Mouse (Mus musculus): ENCODE results near the gene Klhl2. TPM values are rescaled to one million over a fixed set of nuclear protein-coding genes. Genes with fewer than 3 reads are reported as not detected.

Gene Klhl2
- total RNA-seq (2018; cell fraction: chromatin; rRNA removed): 10 to 100 TPM in 25 of 26 experiments, 1 to 10 TPM in 1; 8.4 to 41.7 (median 20.7) TPM
- total RNA-seq (2018; cell fraction: cytosol; rRNA removed): 10 to 100 TPM in 8 of 26 experiments, 1 to 10 TPM in 18; 5.4 to 13.4 (median 9.1) TPM
- total RNA-seq (2018; cell fraction: nucleus; rRNA removed): 10 to 100 TPM in 21 of 26 experiments, 1 to 10 TPM in 5; 7.7 to 27.2 (median 13.6) TPM
- 7.7 to 17.3 TPM (median 9.3 TPM) in 3 replicates for polyA plus RNA-seq (2018)

DNA sequence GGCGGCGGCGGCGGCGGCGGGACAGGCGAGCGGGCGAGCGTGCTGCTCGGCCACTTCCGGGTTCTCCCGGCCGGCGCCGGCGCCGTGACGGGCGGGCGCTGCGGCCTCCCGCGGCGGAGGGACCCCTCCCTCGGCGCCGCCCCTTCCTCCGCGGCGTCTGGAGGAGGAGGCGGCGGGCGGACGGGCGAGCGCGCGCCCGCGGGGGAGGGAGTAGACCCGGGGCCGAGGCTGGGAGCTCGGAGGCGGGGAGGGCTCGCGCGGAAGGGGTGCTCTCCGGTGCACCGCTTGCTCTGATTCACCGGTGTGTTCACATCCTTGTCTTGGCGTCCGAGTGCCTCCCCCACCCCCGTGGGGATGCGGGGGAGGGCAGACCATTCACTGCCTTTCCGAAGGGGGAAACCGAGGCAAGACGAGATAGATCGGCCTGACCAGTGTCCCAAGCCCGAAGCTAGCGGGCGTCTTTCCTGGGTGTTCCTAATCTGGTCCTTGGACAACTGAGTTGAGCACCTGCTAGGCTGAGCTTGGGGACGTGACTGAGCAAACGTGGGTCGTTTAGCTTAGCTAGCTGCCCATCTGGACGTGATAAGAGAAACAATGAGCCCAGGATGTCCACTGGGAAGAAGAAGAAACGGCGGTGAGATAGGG, at the start of gene Klhl2:
TSS of gene Klhl2 (minus strand) at position 121 of the 645 bp plus-strand sequence.
- peak within 1 kb of the TSS; percentile 29; the same call in 1 of the 2 replicates for H3K27ac ChIP-seq
- H3K4me3 ChIP-seq (ENCODE audit: inconsistent target): peak within 1 kb of the TSS; percentile 70
- no peaks in the 10 kb centered on the region for H3K36me3 ChIP-seq (ENCODE audit: inconsistent target)
- WGBS (ENCODE audit: missing documents): 1% methylated on average over 42 of the region's 68 CpGs
- peaks cover 39% of the 10 kb centered on the region for H3K79me2 ChIP-seq (ENCODE audit: inconsistent target)

DNA sequence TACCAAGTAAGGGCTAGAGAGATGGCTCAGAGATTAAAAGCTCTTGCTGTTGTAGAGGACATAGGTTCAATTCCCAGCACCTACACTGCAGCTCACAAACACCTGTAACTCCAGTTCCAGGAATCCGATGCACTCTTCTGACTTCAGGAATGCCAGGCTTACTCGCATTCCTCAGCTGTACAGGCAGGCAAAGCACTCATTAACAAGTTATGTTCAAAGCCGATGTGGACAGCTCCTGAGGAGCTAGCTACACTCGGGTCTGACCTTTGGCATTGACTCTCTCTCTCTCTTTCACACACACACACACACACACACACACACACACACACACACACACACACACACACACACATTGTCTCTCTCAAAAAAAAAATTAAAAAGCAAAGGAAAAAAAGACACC, 48.9 kb upstream of the Klhl2 start:
- H3K4me3 ChIP-seq (ENCODE audit: inconsistent target): no peak overlapping the region
- 82% methylated on average over 4 of the region's 4 CpGs for WGBS (ENCODE audit: missing documents)
- H3K79me2 ChIP-seq (ENCODE audit: inconsistent target): no peaks in the 10 kb centered on the region
- H3K27ac ChIP-seq: no peak overlapping the region
- H3K36me3 ChIP-seq (ENCODE audit: inconsistent target): no peaks in the 10 kb centered on the region

DNA sequence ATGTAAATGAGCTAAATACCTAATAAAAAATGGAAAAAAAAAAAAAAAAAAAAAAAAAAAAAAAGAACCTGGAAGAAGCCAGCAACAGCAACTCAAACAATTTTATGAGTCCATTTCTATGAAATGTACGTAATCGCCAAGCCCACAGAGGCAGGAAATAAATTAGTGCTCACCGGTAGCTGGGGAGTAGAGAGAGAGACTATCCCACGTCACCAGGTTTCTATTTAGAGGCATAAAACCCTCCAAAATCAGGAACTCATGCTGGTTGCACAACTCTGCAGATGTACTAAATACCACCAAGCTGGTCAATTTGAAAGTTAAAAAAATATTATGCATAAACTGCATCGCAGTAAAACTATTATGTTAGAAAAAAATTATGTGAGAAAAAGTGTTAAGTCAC, 46.9 kb upstream of the Klhl2 start:
- H3K27ac ChIP-seq: no peak overlapping the region
- no peaks in the 10 kb centered on the region for H3K79me2 ChIP-seq (ENCODE audit: inconsistent target)
- no peak overlapping the region for H3K4me3 ChIP-seq (ENCODE audit: inconsistent target)
- H3K36me3 ChIP-seq (ENCODE audit: inconsistent target): no peaks in the 10 kb centered on the region
- 5% methylated on average over 5 of the region's 5 CpGs for WGBS (ENCODE audit: missing documents)

DNA sequence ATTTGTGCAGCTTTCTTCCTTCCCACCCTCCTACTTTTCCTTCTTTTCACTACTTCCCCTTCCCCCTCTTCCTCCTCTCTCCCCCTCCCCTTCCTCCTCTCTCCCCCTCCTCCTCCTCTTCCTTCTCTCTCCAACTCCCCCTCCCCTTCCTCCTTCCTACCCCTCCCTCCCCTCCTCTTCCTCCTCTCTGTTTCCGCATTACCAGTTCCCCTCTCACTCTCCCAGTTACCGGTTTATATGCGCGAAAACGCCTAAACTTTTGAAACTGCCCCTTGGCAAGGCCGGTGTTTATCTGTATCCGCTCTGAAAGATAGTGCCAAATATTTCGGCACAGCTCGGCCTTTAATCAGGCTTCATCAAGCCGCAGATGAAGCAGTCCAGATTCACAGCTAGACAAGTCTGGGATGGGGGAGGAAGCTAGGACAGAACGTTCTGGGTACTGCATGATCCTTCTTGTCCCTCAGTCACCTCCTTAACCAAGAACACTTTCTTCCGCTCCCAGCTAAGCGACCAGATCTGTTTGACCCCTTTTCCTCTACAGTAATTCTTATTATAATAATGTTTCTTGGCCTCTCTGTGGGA, 30.9 kb upstream of the Klhl2 start:
- H3K79me2 ChIP-seq (ENCODE audit: inconsistent target): no peaks in the 10 kb centered on the region
- 29% methylated on average over 12 of the region's 13 CpGs for WGBS (ENCODE audit: missing documents)
- H3K27ac ChIP-seq: no peak overlapping the region
- no peak overlapping the region for H3K4me3 ChIP-seq (ENCODE audit: inconsistent target)
- H3K36me3 ChIP-seq (ENCODE audit: inconsistent target): no peaks in the 10 kb centered on the region

DNA sequence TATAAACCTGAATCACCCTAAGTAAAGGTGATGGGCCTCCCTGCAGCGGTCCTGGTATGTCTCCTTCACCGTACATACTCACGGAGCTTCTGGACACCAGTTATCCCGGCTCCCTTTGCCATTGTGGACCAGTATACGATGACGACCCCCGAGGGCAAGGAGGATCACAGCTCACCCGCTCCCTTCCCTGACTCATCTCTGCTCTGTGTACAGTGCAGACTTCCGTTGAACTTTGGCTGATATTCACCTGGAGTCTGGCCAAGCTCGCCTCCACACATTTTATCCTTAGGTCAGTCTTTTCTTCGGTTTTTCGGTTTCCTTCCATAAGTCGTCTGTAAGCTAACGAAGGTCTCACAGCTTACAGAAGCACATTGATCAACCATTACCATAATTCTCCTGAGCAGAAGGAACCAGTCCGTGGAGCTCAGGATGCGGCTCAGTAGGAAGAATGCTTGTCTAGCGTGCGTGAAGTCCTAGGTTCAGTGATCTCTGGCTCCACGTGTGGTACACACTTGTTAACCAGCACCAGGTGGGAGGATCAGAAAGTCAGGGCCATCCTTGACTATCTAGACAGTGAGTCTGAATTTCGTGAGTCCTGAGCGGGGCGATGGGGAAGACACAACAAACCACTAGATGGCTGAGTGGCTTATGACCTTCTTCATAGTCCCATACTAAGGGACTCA, 28.0 kb upstream of the Klhl2 start:
- Histone ChIP-seq H3K27ac (no peak overlapping the region), H3K4me3 (ENCODE audit: inconsistent target) (no peak overlapping the region), H3K36me3 (ENCODE audit: inconsistent target) (no peaks in the 10 kb centered on the region), H3K79me2 (ENCODE audit: inconsistent target) (no peaks in the 10 kb centered on the region)
- WGBS (ENCODE audit: missing documents): 93% methylated on average over 22 of the region's 22 CpGs

DNA sequence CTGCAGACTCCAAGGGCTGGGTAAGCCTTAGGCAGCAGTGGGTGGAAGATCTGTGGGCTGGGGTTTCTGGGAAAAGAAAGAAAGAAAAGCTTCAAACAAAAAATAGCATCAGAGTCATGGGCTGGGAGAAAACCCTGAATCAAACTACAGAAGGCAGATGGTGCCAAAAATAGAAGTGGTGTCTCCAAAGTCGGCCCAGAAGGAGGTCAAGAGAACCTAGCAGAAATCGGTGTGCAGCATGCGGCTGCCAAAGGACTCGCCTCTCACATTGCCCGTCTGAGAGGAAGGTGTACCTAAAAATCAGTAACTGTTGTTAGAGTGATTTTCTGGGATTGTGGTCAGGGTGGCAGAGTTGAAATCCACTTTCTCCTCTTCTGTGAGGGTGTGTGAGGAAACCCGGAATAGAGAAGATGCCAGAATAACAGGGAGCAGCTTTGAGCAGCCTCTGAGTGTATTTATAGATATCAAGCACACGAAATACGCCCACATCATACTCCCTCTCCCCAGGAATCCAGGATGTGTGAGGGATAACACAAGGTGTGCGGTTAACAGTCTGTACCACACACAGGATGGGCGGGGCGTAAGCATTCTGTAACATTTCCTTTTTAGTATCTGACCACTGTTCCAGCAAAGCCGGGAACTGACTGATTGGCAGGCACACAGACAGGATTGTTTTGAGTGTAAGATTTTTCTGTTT, 21.8 kb upstream of the Klhl2 start:
- no peak overlapping the region for H3K27ac ChIP-seq
- H3K4me3 ChIP-seq (ENCODE audit: inconsistent target): no peak overlapping the region
- WGBS (ENCODE audit: missing documents): 22% methylated on average over 12 of the region's 12 CpGs
- no peaks in the 10 kb centered on the region for H3K36me3 ChIP-seq (ENCODE audit: inconsistent target)
- no peaks in the 10 kb centered on the region for H3K79me2 ChIP-seq (ENCODE audit: inconsistent target)

DNA sequence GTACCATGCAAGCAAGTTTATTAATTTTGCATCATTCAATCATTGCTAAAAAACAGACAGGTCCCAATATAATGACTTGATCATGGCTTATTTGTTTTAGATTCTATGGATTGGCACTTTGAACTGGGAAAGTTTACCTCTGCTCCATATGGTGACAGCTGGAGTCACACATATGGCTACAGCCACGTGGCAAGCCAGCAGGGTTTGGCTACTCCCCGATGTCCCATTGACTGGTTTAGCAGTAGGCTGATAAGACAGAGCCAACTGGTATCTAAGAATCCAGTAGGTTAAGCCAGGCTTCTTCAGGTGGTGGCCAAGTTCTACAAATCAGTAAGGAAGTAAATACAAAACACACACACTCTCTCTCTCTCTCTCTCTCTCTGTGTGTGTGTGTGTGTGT, 20.4 kb upstream of the Klhl2 start:
- WGBS (ENCODE audit: missing documents): 71% methylated on average over 2 of the region's 2 CpGs
- no peak overlapping the region for H3K27ac ChIP-seq
- no peaks in the 10 kb centered on the region for H3K79me2 ChIP-seq (ENCODE audit: inconsistent target)
- no peaks in the 10 kb centered on the region for H3K36me3 ChIP-seq (ENCODE audit: inconsistent target)
- no peak overlapping the region for H3K4me3 ChIP-seq (ENCODE audit: inconsistent target)

DNA sequence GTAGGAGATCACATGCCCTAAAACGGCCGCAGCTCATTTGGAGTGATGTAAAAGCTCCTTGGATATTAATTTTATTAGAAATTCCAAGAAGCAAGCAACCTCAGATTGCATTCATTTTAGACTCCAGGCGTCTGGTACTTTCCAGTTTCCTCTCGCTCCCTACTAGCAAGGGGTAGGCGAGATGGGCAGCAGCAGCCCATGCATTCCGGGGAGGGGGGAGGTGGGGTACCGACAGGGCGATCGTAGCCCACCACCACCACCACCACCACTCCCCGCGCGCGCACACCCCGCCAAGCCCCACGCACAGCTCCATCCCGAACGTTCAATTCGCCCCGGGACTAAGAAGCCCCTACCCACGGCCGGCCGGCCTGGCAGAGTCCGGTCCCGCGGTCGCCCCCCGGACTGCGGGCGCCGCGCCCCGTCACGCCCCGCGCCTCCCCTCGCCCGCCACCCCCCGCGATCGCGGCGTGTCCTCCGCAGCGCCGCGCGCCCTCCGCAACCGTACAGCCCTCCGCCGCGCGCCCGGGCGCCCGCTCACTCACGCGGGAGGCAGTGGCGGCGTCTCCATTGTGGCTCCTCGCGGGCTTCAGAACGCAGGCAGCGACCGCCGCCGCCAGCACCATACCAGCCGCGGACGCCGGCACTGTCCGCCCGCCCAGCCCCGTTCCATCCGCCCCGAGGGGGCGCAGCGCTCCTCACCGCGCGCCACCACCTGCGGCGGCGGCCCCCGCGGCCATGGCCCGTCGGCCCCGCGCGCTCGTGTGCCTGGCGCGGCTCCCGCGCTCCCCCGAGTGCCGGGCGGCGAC, 523 bp downstream of the Klhl2 start:
- 1% methylated on average over 82 of the region's 100 CpGs for WGBS (ENCODE audit: missing documents)
- peaks cover 47% of the 10 kb centered on the region for H3K79me2 ChIP-seq (ENCODE audit: inconsistent target)
- H3K27ac ChIP-seq: no peak overlapping the region
- H3K36me3 ChIP-seq (ENCODE audit: inconsistent target): no peaks in the 10 kb centered on the region
- H3K4me3 ChIP-seq (ENCODE audit: inconsistent target): peak overlapping the region; percentile 32

DNA sequence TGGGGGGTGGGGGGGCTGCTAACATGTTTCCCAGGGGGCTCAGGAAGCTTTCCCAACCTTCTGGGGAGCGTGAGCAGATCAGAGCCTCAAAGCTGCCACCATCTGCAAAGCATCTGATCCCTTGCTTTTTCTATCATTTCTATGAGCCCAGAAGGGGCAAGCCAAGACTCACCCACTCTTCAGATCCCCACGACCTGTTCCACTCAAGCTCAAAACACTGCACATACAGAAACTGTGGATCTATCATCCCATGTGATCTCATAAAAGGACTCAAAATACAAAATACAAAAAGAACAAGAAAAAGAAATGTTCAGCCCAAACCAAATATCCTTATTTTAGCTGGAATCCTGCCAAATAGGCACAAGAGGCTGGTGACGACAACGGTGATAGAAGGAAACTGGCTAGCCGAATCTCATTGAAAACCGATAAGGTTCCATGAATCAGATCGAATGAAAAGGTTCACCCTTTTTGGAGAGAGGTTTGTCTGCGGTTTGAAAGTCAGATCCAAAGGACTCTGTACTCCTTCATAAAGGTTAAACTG, 1.5 kb downstream of the Klhl2 start:
- Histone ChIP-seq H3K36me3 (ENCODE audit: inconsistent target) (no peaks in the 10 kb centered on the region), H3K27ac (no peak overlapping the region), H3K79me2 (ENCODE audit: inconsistent target) (peaks cover 56% of the 10 kb centered on the region), H3K4me3 (ENCODE audit: inconsistent target) (peak overlapping the region; percentile 32; the same call in 1 of the 2 replicates)
- 32% methylated on average over 8 of the region's 8 CpGs for WGBS (ENCODE audit: missing documents)

DNA sequence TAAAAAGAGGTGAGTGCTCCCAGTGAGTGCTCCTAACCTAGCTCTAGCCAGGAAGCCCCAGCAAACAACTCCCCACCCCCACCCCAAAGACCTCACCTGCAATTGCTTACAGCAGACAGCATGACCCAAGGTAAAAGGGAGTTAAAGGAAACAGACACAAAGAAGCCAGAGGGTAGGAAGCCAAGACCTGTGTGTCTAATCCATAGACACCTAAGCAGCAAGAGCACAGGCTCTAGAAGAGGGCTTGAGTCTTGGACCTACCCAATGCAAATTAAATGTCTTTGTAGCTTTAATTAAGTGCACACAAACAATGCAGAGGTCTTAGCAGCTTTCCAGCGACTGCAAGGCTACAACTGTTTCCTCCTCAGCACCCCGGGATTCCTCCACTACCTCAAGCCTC, 2.2 kb downstream of the Klhl2 start:
- H3K36me3 ChIP-seq (ENCODE audit: inconsistent target): no peaks in the 10 kb centered on the region
- no peak overlapping the region for H3K27ac ChIP-seq
- peaks cover 63% of the 10 kb centered on the region for H3K79me2 ChIP-seq (ENCODE audit: inconsistent target)
- no peak overlapping the region for H3K4me3 ChIP-seq (ENCODE audit: inconsistent target)
- 47% methylated on average over 2 of the region's 2 CpGs for WGBS (ENCODE audit: missing documents)

DNA sequence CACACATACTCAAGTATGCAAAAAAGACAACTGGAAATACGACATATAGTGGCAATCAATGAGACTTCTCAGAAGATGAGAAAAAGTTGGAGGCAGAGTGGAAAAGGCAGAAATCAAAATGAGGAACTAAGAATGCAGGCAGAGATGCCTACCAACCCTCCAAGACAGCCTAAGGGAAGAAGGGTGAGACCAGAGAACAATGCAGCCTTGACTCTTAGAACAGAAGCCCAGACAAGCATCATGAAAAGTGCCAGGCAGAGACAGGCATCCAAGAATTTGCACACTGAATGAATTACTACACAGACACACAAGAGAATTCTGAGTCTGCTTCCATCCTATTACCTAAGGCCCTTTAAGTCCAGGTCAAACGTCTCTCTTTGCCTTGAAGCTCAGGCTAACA, 2.6 kb downstream of the Klhl2 start:
- H3K79me2 ChIP-seq (ENCODE audit: inconsistent target): peaks cover 67% of the 10 kb centered on the region
- no peak overlapping the region for H3K27ac ChIP-seq
- no peaks in the 10 kb centered on the region for H3K36me3 ChIP-seq (ENCODE audit: inconsistent target)
- 39% methylated on average over 2 of the region's 2 CpGs for WGBS (ENCODE audit: missing documents)
- H3K4me3 ChIP-seq (ENCODE audit: inconsistent target): no peak overlapping the region

DNA sequence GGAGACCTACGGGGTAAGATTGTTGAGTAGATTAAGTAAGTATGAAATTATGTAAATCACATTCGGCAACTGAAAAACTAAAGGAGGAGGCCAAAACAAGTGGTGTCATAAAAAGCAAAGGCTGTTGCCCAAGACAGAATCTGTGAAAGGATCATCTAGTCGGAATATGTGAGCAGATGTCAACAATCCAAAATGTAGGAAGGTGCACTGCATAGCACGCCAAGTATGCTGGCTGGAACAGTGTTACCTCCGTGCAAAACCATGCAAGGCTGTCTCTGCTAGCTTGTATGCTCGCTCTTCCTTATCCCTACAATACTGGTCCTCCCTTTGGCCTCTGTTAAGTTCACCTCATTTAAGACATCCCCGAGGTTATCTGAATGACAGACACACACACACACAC, 4.5 kb downstream of the Klhl2 start:
- WGBS (ENCODE audit: missing documents): 94% methylated on average over 7 of the region's 7 CpGs

DNA sequence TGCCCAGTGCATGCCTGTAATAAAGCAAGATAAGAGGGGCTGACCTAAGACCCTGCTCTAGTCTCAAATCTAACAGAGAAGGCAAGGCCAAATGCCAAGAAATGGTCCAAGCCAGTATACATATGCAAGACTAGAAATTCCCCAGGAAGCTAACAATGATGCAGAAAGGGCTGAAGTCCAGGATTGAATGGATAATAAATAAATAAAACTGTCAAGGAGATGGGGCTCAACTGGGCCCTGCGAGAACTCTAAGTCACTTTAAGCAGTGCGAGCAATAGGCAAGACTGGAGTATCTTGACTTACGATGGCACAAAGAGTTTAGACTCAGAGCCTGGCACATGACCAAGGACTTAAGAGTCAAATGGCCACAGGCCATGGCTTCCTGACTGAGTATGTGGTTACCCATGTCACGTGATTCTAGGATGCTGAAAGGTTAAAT, 5.8 kb downstream of the Klhl2 start:
- Histone ChIP-seq H3K4me3 (ENCODE audit: inconsistent target) (no peak overlapping the region), H3K79me2 (ENCODE audit: inconsistent target) (peaks cover 98% of the 10 kb centered on the region), H3K36me3 (ENCODE audit: inconsistent target) (no peaks in the 10 kb centered on the region), H3K27ac (no peak overlapping the region)
- 61% methylated on average over 4 of the region's 4 CpGs for WGBS (ENCODE audit: missing documents)

More for the DNA sequence above, 4.5 kb downstream of the Klhl2 start:
- Histone ChIP-seq H3K27ac (no peak overlapping the region), H3K36me3 (ENCODE audit: inconsistent target) (no peaks in the 10 kb centered on the region), H3K79me2 (ENCODE audit: inconsistent target) (peaks cover 87% of the 10 kb centered on the region), H3K4me3 (ENCODE audit: inconsistent target) (no peak overlapping the region)

Data from macrophage (primary cell).